Mouse (Mus musculus): ENCODE measurements around the gene Pot1a. TPM values are rescaled to one million over a fixed set of nuclear protein-coding genes. Genes with fewer than 3 reads are reported as not detected.

Gene Pot1a
- total and polyA plus RNA-seq, 3 experiments, result 29.0 to 74.3 (median 38.7) TPM

DNA sequence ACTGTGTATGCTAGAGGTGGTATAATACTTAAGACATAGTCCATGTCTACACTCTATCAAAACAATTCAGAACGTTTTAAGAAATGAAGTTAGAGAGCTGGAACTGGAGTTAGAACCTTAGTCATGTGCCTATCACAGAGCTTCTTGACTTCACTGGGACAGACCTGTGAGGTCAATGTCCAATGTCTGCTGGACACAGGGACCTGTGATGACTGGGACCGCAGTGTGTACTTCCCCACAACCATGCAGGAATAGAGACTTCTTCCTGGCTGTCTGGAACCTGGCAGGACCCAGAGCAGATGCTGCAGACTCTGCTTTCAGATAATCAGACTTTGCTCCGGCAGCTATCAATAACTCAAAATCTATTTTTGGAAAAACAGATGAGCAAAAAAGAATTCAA is 40.8 kb downstream of the Pot1a start:
- H3K4me2 ChIP-seq (ENCODE audit: insufficient read depth, low read depth, poor library complexity, severe bottlenecking), result no peak overlapping the region
- H3K27me3 ChIP-seq (replicated peaks), result no peaks in the 10 kb centered on the region
- no peak overlapping the region for H3K27ac ChIP-seq (ENCODE audit: insufficient read depth, low read depth)
- DNase-seq (ENCODE audit: extremely low read depth), result no peak
- in situ Hi-C loops (cut with MboI; ENCODE audit: low pct_ligation_motif_present, low pct_unique_long_range_greater_than_20kb, low sequenced_read_pairs) (no loop called here), dilution Hi-C loops (cut with MboI; ENCODE audit: extremely low pct_ligation_motif_present, extremely low pct_unique_long_range_greater_than_20kb, low sequenced_read_pairs) (no loop called here)
- no peaks in the 10 kb centered on the region for H3K79me2 ChIP-seq (replicated peaks; ENCODE audit: control insufficient read depth, extremely low read depth, insufficient read depth, poor library complexity, severe bottlenecking)
- peaks cover 0 to 10% of the 10 kb centered on the region in 2 experiments; a peak in 2 of 4 replicates for H3K4me1 ChIP-seq (ENCODE audit: control insufficient read depth in 1 of 2, insufficient read depth in 2 of 2)
- H3K4me3 ChIP-seq (replicated peaks in 1 of 3; ENCODE audit: low read depth in 2 of 3, low read length in 2 of 3, poor library complexity in 1 of 3), result no peak overlapping the region
- H3K36me3 ChIP-seq (replicated peaks in 1 of 2; ENCODE audit: control insufficient read depth in 1 of 2, insufficient read depth in 1 of 2, low read length in 1 of 2), result peaks cover 46 to 85% of the 10 kb centered on the region in 2 experiments
- TF ChIP-seq JUND (conservative IDR thresholded peaks at IDR 0.05; ENCODE audit: low read depth, low read length) (no peak), ZMIZ1 (IDR thresholded peaks at IDR 0.05; ENCODE audit: low read depth, low read length) (no peak), NRF1 (IDR thresholded peaks at IDR 0.05; ENCODE audit: low read depth, low read length) (no peak), MXI1 (IDR thresholded peaks at IDR 0.05; ENCODE audit: low read depth, low read length) (no peak), ZC3H11A (IDR thresholded peaks at IDR 0.05; ENCODE audit: low read depth, low read length) (no peak), ETS1 (conservative IDR thresholded peaks at IDR 0.05; ENCODE audit: low read depth, low read length) (no peak), NELFE (IDR thresholded peaks at IDR 0.05; ENCODE audit: low read depth, low read length) (no peak)
- no peak overlapping the region for H3K9ac ChIP-seq (ENCODE audit: insufficient read depth, low read depth)
- H3K9me3 ChIP-seq (replicated peaks; ENCODE audit: low read length), result no peaks in the 10 kb centered on the region

DNA sequence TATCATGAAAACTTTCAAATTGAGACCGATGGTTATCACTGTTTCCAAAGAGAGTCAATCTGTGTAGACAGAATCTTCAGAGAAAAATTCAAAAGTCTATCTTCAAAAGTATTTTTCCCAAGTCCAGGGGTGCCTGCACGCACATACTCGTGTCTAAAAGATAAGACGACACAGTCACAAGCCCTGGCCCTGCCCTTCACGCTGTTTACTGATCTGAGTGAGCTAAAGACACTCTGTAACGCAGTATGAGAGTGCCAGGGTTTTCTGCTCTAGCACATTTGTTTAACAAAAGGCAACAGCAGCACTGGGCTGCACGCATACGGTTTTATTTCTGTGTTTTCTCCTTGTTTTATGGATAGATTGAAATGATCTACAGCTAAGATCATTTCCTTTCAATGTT is 41.5 kb downstream of the Pot1a start:
- Histone ChIP-seq H3K36me3 (replicated peaks in 1 of 2; ENCODE audit: control insufficient read depth in 1 of 2, insufficient read depth in 1 of 2, low read length in 1 of 2) (peaks cover 50 to 86% of the 10 kb centered on the region in 2 experiments), H3K4me1 (ENCODE audit: control insufficient read depth in 1 of 2, insufficient read depth in 2 of 2) (peaks cover 0 to 12% of the 10 kb centered on the region in 2 experiments; a peak in 2 of 4 replicates), H3K79me2 (replicated peaks; ENCODE audit: control insufficient read depth, extremely low read depth, insufficient read depth, poor library complexity, severe bottlenecking) (no peaks in the 10 kb centered on the region), H3K9ac (ENCODE audit: insufficient read depth, low read depth) (no peak overlapping the region), H3K9me3 (replicated peaks; ENCODE audit: low read length) (no peaks in the 10 kb centered on the region), H3K27me3 (replicated peaks) (no peaks in the 10 kb centered on the region), H3K4me2 (ENCODE audit: insufficient read depth, low read depth, poor library complexity, severe bottlenecking) (no peak overlapping the region), H3K4me3 (replicated peaks in 1 of 3; ENCODE audit: low read depth in 2 of 3, low read length in 2 of 3, poor library complexity in 1 of 3) (no peak overlapping the region), H3K27ac (ENCODE audit: insufficient read depth, low read depth) (no peak overlapping the region)
- TF ChIP-seq HCFC1 (IDR thresholded peaks at IDR 0.05; ENCODE audit: low read depth, low read length) (no peak), E2F4 (IDR thresholded peaks at IDR 0.05; ENCODE audit: insufficient replicate concordance, low read depth, low read length) (no peak), JUND (conservative IDR thresholded peaks at IDR 0.05; ENCODE audit: low read depth, low read length) (no peak), CHD1 (IDR thresholded peaks at IDR 0.05; ENCODE audit: low read depth, low read length) (no peak), CTCF (conservative IDR thresholded peaks at IDR 0.05 in 1 of 2, IDR thresholded peaks at IDR 0.05 in 1 of 2; ENCODE audit: low read depth in 2 of 2, low read length in 2 of 2) (no peak), MAX (IDR thresholded peaks at IDR 0.05; ENCODE audit: low read length) (no peak), TBP (conservative IDR thresholded peaks at IDR 0.05; ENCODE audit: low read depth, low read length) (no peak), ZNF384 (IDR thresholded peaks at IDR 0.05; ENCODE audit: low read depth, low read length) (no peak), MYC (IDR thresholded peaks at IDR 0.05; ENCODE audit: low read depth, low read length) (no peak)
- dilution Hi-C loops (cut with MboI; ENCODE audit: extremely low pct_ligation_motif_present, extremely low pct_unique_long_range_greater_than_20kb, low sequenced_read_pairs), result no loop called here
- no peak for DNase-seq (ENCODE audit: extremely low read depth)
- in situ Hi-C loops (cut with MboI; ENCODE audit: low pct_ligation_motif_present, low pct_unique_long_range_greater_than_20kb, low sequenced_read_pairs), result no loop called here
